ENCODE assay signal across 8 mouse cellular contexts in genomic region chr3:117868637-117869323, GRCm38 (mm10). TPM values are rescaled to one million over a fixed set of nuclear protein-coding genes. Genes with fewer than 3 reads are reported as not detected.
DNase-seq lines count a peak whose midpoint lies in the region; TF ChIP-seq lines count a peak whose summit lies in the region.

Gene Snx7, minus strand, starts transcription at chr3:117868936.

- peak within 1 kb of the TSS; percentile 90 for H3K4me3 ChIP-seq in cortical plate, adult 2 months (ENCODE audit: insufficient read depth, low read length)
- peak within 1 kb of the TSS; percentile 75 for H3K4me3 ChIP-seq in macrophage (ENCODE audit: inconsistent target)

- DNase-seq in adrenal gland, adult 2 months: peak; percentile 97
- DNase-seq in gastrocnemius, postnatal 14 days: peak; percentile 92
- DNase-seq in hindlimb bud, embryonic 11.5 days (ENCODE audit: extremely low spot score, low read depth, low spot score): peak; percentile 16
- DNase-seq in left cerebral cortex, adult 8-10 months (ENCODE audit: low spot score in 2 of 2): peak; percentile 61 to 84
- peak; percentile 88 for DNase-seq in right cerebral cortex, adult 18-20 months
- peak; percentile 86 for DNase-seq in yolk sac, embryonic 10.5 days (ENCODE audit: low spot score)

- H3K79me2 ChIP-seq in macrophage (ENCODE audit: inconsistent target): no peaks in the 10 kb centered on the region

- under 1% methylated on average over 51 of the region's 53 CpGs for WGBS in macrophage (ENCODE audit: missing documents)

- TF ChIP-seq CTCF in cortical plate, adult 2 months (IDR thresholded peaks at IDR 0.05; ENCODE audit: extremely low read depth, insufficient read depth, low read length): no peak

- TF ChIP-seq POLR2A in cortical plate, adult 2 months (IDR thresholded peaks at IDR 0.05; ENCODE audit: extremely low read depth, insufficient read depth, low read length): peak; percentile 45; the same call in 1 of the 2 replicates

- H3K27ac ChIP-seq in cortical plate, adult 2 months (ENCODE audit: insufficient read depth, low read length): peak within 1 kb of the TSS; percentile 97
- H3K27ac ChIP-seq in macrophage: peak within 1 kb of the TSS; percentile 60

- intact Hi-C loops in gastrocnemius, postnatal 14 days (cut with DNase I; ENCODE audit: low total_unique reads): no loop called here

- H3K36me3 ChIP-seq in macrophage (ENCODE audit: inconsistent target): no peaks in the 10 kb centered on the region

- H3K4me1 ChIP-seq in cortical plate, adult 2 months (ENCODE audit: control insufficient read depth, insufficient read depth, low read length): no peaks in the 10 kb centered on the region; the same call in 1 of the 2 replicates

RNA-seq across cellular contexts. Expression of gene Snx7, which starts in this region (rescaled TPM):
- 10 to 100 TPM; 37.7 to 54.0 TPM for total RNA-seq in adrenal gland, adult 2 months (2021)
- polyA plus RNA-seq in adrenal gland, adult 2 months (2012; rRNA removed): 14.4 and 15.8 TPM in 2 replicates
- 14.8 and 16.1 TPM in 2 replicates for polyA plus RNA-seq in cortical plate, adult 2 months (2012; rRNA removed)
- total RNA-seq in gastrocnemius, postnatal 14 days (2021): 1 to 10 TPM; 5.5 to 7.0 TPM
- 10 to 100 TPM; 20.5 to 23.0 (median 21.5) TPM for total RNA-seq in left cerebral cortex, adult 8-10 months (2022)
- 10 to 100 TPM; 10.3 to 36.7 (median 22.3) TPM for total RNA-seq in macrophage (2018; cell fraction: chromatin; rRNA removed)
- total RNA-seq in macrophage (2018; cell fraction: cytosol; rRNA removed): 10 to 100 TPM; 12.3 to 21.4 (median 16.8) TPM
- total RNA-seq in macrophage (2018; cell fraction: nucleus; rRNA removed): 10 to 100 TPM in 25 of 26 experiments, 1 to 10 TPM in 1; 9.3 to 25.3 (median 16.2) TPM
- polyA plus RNA-seq in macrophage (2018): 15.6 to 24.7 TPM (median 20.6 TPM) in 3 replicates

Comparison
In these comparisons a context has a peak if more than half of its experiments do, and no peak if none do; other contexts are left out.
1. Peak in every context shown above with its lines: DNase-seq, H3K4me3 ChIP-seq and H3K27ac ChIP-seq.
2. DNase-seq: peak in every context shown above with its lines; median percentile 97 in adrenal gland, adult 2 months; 92 in gastrocnemius, postnatal 14 days; 88 in right cerebral cortex, adult 18-20 months; 86 in yolk sac, embryonic 10.5 days; 72 in left cerebral cortex, adult 8-10 months; 16 in hindlimb bud, embryonic 11.5 days.